Mouse (Mus musculus): ENCODE measurements around the gene Fmo5.

The Fmo5 gene

GRCm38 (mm10) chr3:97631258-97631860, 2.8 kb downstream of the Fmo5 start:
- DNase-seq (ENCODE audit: low read depth, low spot score) = no peak

GRCm38 (mm10) chr3:97633456-97633855, 4.9 kb downstream of the Fmo5 start:
- DNase-seq (ENCODE audit: low read depth, low spot score) = no peak

- DNase-seq (ENCODE audit: low read depth, low spot score) = no peak
Measured at GRCm38 (mm10) chr3:97634288-97634761, 5.7 kb downstream of the Fmo5 start.

GRCm38 (mm10) chr3:97641396-97641795, 12.8 kb downstream of the Fmo5 start:
- DNase-seq (ENCODE audit: low read depth, low spot score) = no peak

- DNase-seq (ENCODE audit: low read depth, low spot score) = no peak
Measured at GRCm38 (mm10) chr3:97642001-97642400, 13.4 kb downstream of the Fmo5 start.

- DNase-seq (ENCODE audit: low read depth, low spot score) = no peak
Measured at GRCm38 (mm10) chr3:97648518-97648917, 19.9 kb downstream of the Fmo5 start.

- no peak for DNase-seq (ENCODE audit: low read depth, low spot score)
Measured at GRCm38 (mm10) chr3:97649022-97649421, 20.4 kb downstream of the Fmo5 start.

- DNase-seq (ENCODE audit: low read depth, low spot score) = no peak
Measured at GRCm38 (mm10) chr3:97649469-97649868, 20.9 kb downstream of the Fmo5 start.

GRCm38 (mm10) chr3:97651604-97652003, 23.0 kb downstream of the Fmo5 start:
- no peak for DNase-seq (ENCODE audit: low read depth, low spot score)

- DNase-seq (ENCODE audit: low read depth, low spot score) = no peak
Measured at GRCm38 (mm10) chr3:97653781-97654180, 25.2 kb downstream of the Fmo5 start.

- peak; percentile 16 for DNase-seq (ENCODE audit: low read depth, low spot score)
Measured at GRCm38 (mm10) chr3:97654901-97655300, 26.3 kb downstream of the Fmo5 start.

- DNase-seq (ENCODE audit: low read depth, low spot score) = peak; percentile 91
Measured at GRCm38 (mm10) chr3:97657655-97658411, 29.2 kb downstream of the Fmo5 start, which contains the start of gene Prkab2. Gene Prkab2, plus strand, starts transcription at chr3:97658193.

- DNase-seq (ENCODE audit: low read depth, low spot score) = peak; percentile 25
Measured at GRCm38 (mm10) chr3:97658426-97659193, 30.0 kb downstream of the Fmo5 start.

- DNase-seq (ENCODE audit: low read depth, low spot score) = no peak
Measured at GRCm38 (mm10) chr3:97659746-97660145, 31.1 kb downstream of the Fmo5 start.

- DNase-seq (ENCODE audit: low read depth, low spot score) = no peak
Measured at GRCm38 (mm10) chr3:97661206-97661605, 32.6 kb downstream of the Fmo5 start.

- DNase-seq (ENCODE audit: low read depth, low spot score) = no peak
Measured at GRCm38 (mm10) chr3:97665525-97665924, 36.9 kb downstream of the Fmo5 start.

- no peak for DNase-seq (ENCODE audit: low read depth, low spot score)
Measured at GRCm38 (mm10) chr3:97666154-97666553, 37.5 kb downstream of the Fmo5 start.

- no peak for DNase-seq (ENCODE audit: low read depth, low spot score)
Measured at GRCm38 (mm10) chr3:97667093-97667675, 38.6 kb downstream of the Fmo5 start.

- no peak for DNase-seq (ENCODE audit: low read depth, low spot score)
Measured at GRCm38 (mm10) chr3:97674644-97675110, 46.1 kb downstream of the Fmo5 start, which contains the start of gene Gm17651. Gene Gm17651, minus strand, starts transcription at chr3:97674694.

- no peak for DNase-seq (ENCODE audit: low read depth, low spot score)
Measured at GRCm38 (mm10) chr3:97676126-97676525, 47.5 kb downstream of the Fmo5 start.

- DNase-seq (ENCODE audit: low read depth, low spot score) = no peak
Measured at GRCm38 (mm10) chr3:97678416-97678815, 49.8 kb downstream of the Fmo5 start.
